Mouse (Mus musculus) lung, postnatal 0 days (tissue): ENCODE data around the gene Tec.

Source experiments
- CTCF ChIP-seq: IDR thresholded peaks from 2 replicates; pipeline ENCODE4 v1.5.1; 2016; ENCODE audit warnings: antibody characterized with exemption, mild to moderate bottlenecking
- EP300 ChIP-seq: IDR thresholded peaks from 2 replicates; pipeline ENCODE4 v1.6.1; 2016; ENCODE audit warnings: antibody characterized with exemption, mild to moderate bottlenecking, control low read depth

DNA sequence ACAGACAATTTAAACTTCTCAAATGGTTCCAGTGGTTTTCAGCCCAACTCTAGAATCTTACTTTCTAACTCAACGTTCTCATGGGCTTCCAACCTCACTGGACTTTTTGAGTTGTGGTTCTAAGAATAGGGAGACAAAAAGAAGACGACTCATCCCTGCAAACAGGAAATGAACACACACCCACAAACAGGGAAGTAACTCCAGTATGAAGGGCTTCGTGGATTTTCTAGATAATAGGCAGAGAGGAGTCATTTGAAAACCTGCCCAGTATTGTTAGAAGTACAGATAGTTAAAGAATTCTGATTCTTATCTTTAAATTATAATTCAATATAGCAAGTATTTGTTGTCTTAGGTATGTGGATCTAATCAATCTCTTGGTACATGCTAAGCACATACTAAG is 47.6 kb downstream of the Tec start:
- TF ChIP-seq CTCF (no peak), EP300 (no peak)
